8 mouse cellular contexts compared by ENCODE assay signal in genomic region chr6:124379331-124379730, GRCm38 (mm10). TPM values are rescaled to one million over a fixed set of nuclear protein-coding genes. Genes with fewer than 3 reads are reported as not detected.
DNase-seq lines count a peak whose midpoint lies in the region; ATAC-seq and TF ChIP-seq lines count a peak whose summit lies in the region.

No protein-coding gene starts in this region.

- TF ChIP-seq CTCF in layer of hippocampus, adult 2 months (conservative IDR thresholded peaks at IDR 0.05), result peak; percentile 91
- TF ChIP-seq CTCF in thymus, adult 2 months (IDR thresholded peaks at IDR 0.05; ENCODE audit: borderline replicate concordance, control insufficient read depth, extremely low read depth, insufficient read depth, low read length, poor library complexity), result no peak

- H3K36me3 ChIP-seq in thymus, adult 2 months (ENCODE audit: control insufficient read depth, insufficient read depth, low read length), result no peaks in the 10 kb centered on the region

- peak; percentile 41 for DNase-seq in cerebellum, adult 9-10 months
- DNase-seq in 416B (ENCODE audit: low read depth), result peak; percentile 84
- peak; percentile 68 for DNase-seq in adrenal gland, postnatal 14 days
- peak; percentile 63 to 78 for DNase-seq in frontal cortex, postnatal 36 days (ENCODE audit: low spot score in 2 of 2)
- DNase-seq in layer of hippocampus, adult 2 months (ENCODE audit: low spot score in 2 of 2), result peak; percentile 37 to 66
- DNase-seq in thymus, adult 2 months, result peak; percentile 76

- H3K27ac ChIP-seq in layer of hippocampus, adult 2 months, result no peak overlapping the region
- H3K27ac ChIP-seq in thymus, adult 2 months (ENCODE audit: control insufficient read depth, insufficient read depth, low read length), result no peak overlapping the region

- no peak overlapping the region for H3K4me3 ChIP-seq in layer of hippocampus, adult 2 months
- no peak overlapping the region for H3K4me3 ChIP-seq in thymus, adult 2 months (ENCODE audit: control insufficient read depth, insufficient read depth, low read length)

- no peak for TF ChIP-seq POLR2A in thymus, adult 2 months (IDR thresholded peaks at IDR 0.05; ENCODE audit: control insufficient read depth, extremely low read depth, insufficient read depth, low read length, poor library complexity)

- no peaks in the 10 kb centered on the region for H3K27me3 ChIP-seq in thymus, adult 2 months (ENCODE audit: control insufficient read depth, insufficient read depth, low read length)

- 33% methylated on average over 10 of the region's 10 CpGs for WGBS in thymus, adult 2 months

- H3K4me1 ChIP-seq in thymus, adult 2 months (replicated peaks; ENCODE audit: control insufficient read depth, insufficient read depth, low read length), result peaks cover 16% of the 10 kb centered on the region

- ATAC-seq in cerebellum, adult (ENCODE audit: insufficient number of reproducible peaks, low FRiP score, low TSS enrichment), result no peak
- ATAC-seq in megakaryocyte, adult 5-6 weeks (ENCODE audit: poor library complexity, severe bottlenecking), result peak; percentile 43

RNA-seq across cellular contexts. Expression of gene Pex5, which starts 35.5 kb away (rescaled TPM):
- 99.4 and 106 TPM in 2 replicates for total RNA-seq in adrenal gland, postnatal 14 days (2021)
- total RNA-seq in layer of hippocampus, adult 2 months (2021), result 10 to 100 TPM; 50.1 to 53.5 TPM
- 16.1 and 16.8 TPM in 2 replicates for total RNA-seq in megakaryocyte, adult 5-6 weeks (2015)
- total RNA-seq in megakaryocyte, adult 5-6 weeks (2017), result 17.7 and 18.4 TPM in 2 replicates
- 47.6 and 49.2 TPM in 2 replicates for polyA plus RNA-seq in thymus, adult 2 months (2012; rRNA removed)
